Mouse (Mus musculus) forebrain, embryonic 13.5 days (tissue): ENCODE data around the gene Taf11. TPM values are rescaled to one million over a fixed set of nuclear protein-coding genes. Genes with fewer than 3 reads are reported as not detected.

Experiments
- ATAC-seq: fragments of 200-750 bp; cut with Nextera tagmentation; 2 replicates; pipeline ENCODE4 v1.8.0; 2017
- H3K27ac ChIP-seq: fragments of 300-500 bp; sonication (generic); 2 replicates; pipeline ENCODE4 v1.5.1; 2015; ENCODE audit warnings: inconsistent platforms, mild to moderate bottlenecking, moderate library complexity
- H3K27me3 ChIP-seq: fragments of 300-500 bp; sonication (generic); 2 replicates; pipeline ENCODE4 v1.6.1; 2015; ENCODE audit warnings: mild to moderate bottlenecking, inconsistent platforms
- H3K36me3 ChIP-seq: fragments of 300-500 bp; sonication (generic); 2 replicates; pipeline ENCODE4 v1.6.1; 2015; ENCODE audit warnings: mild to moderate bottlenecking, inconsistent platforms; ENCODE audit not compliant: poor library complexity, severe bottlenecking
- H3K4me1 ChIP-seq: fragments of 300-500 bp; sonication (generic); 2 replicates; pipeline ENCODE4 v1.6.1; 2015; ENCODE audit warnings: inconsistent platforms
- H3K4me2 ChIP-seq: fragments of 300-500 bp; sonication (generic); 2 replicates; pipeline ENCODE4 v1.6.1; 2015; ENCODE audit warnings: inconsistent platforms, mild to moderate bottlenecking, moderate library complexity
- H3K4me3 ChIP-seq: fragments of 300-500 bp; sonication (generic); 2 replicates; pipeline ENCODE4 v1.5.1; 2015; ENCODE audit warnings: mild to moderate bottlenecking, inconsistent platforms
- H3K9ac ChIP-seq: fragments of 300-500 bp; sonication (generic); 2 replicates; pipeline ENCODE4 v1.6.1; 2015; ENCODE audit warnings: mild to moderate bottlenecking, inconsistent platforms
- H3K9me3 ChIP-seq: fragments of 300-500 bp; sonication (generic); replicated peaks from 2 replicates; pipeline ENCODE4 v1.6.1; 2016; ENCODE audit warnings: inconsistent platforms
- WGBS: fragments of 180-500 bp; shearing (Covaris S2); methylation state at CpG from one replicate; pipeline ENCODE4 v1.1.7; 2015; 5-methylcytosine and 5-hydroxymethylcytosine counted together
- polyA plus RNA-seq: library from polyadenylated mRNA; unstranded; fragments of >200 nt; fragmentation: Nextera tagmentation; extraction: Ambion mirVana; gene quantifications from 2 replicates; pipeline ENCODE4 v1.2.1, GENCODE M21; 2015

Gene Taf11
- polyA plus RNA-seq, 1 experiment from 2014 or later, result 87.1 TPM

- no peak for ATAC-seq
- H3K9ac ChIP-seq, result no peak overlapping the region
- H3K36me3 ChIP-seq, result 0 out of 2 replicates have a peak, but pooled peaks cover 6% of the 10 kb centered on the region
- no peak overlapping the region for H3K4me3 ChIP-seq
- WGBS, result 84% methylated on average over 12 of the region's 12 CpGs
- H3K4me2 ChIP-seq, result no peak overlapping the region
- no peaks in the 10 kb centered on the region for H3K9me3 ChIP-seq
- H3K4me1 ChIP-seq, result peaks cover 22% of the 10 kb centered on the region
- no peaks in the 10 kb centered on the region for H3K27me3 ChIP-seq
- H3K27ac ChIP-seq, result no peak overlapping the region
These were observed 28.6 kb upstream of the Taf11 start for GRCm38 (mm10) chr17:27938121-27938754.

GRCm38 (mm10) chr17:27937054-27937615, 27.5 kb upstream of the Taf11 start:
- 87% methylated on average over 4 of the region's 4 CpGs for WGBS

GRCm38 (mm10) chr17:27935091-27935490, 25.4 kb upstream of the Taf11 start:
- Histone ChIP-seq H3K27me3 (no peaks in the 10 kb centered on the region), H3K9me3 (no peaks in the 10 kb centered on the region), H3K9ac (no peak overlapping the region), H3K4me2 (no peak overlapping the region), H3K4me3 (no peak overlapping the region), H3K27ac (no peak overlapping the region), H3K36me3 (0 out of 2 replicates have a peak, but pooled peaks cover 6% of the 10 kb centered on the region), H3K4me1 (peaks cover 13% of the 10 kb centered on the region)
- 92% methylated on average over 3 of the region's 3 CpGs for WGBS
- no peak for ATAC-seq

More at GRCm38 (mm10) chr17:27937054-27937615, 27.5 kb upstream of the Taf11 start:
- Histone ChIP-seq H3K4me2 (no peak overlapping the region), H3K9ac (no peak overlapping the region), H3K27me3 (no peaks in the 10 kb centered on the region), H3K27ac (0 out of 2 replicates have a peak overlapping the region, but pooled peaks have one; percentile 10), H3K9me3 (no peaks in the 10 kb centered on the region), H3K4me1 (peaks cover 22% of the 10 kb centered on the region), H3K4me3 (no peak overlapping the region), H3K36me3 (0 out of 2 replicates have a peak, but pooled peaks cover 6% of the 10 kb centered on the region)
- ATAC-seq, result no peak

GRCm38 (mm10) chr17:27934136-27934910, 24.7 kb upstream of the Taf11 start:
- Histone ChIP-seq H3K9ac (no peak overlapping the region), H3K4me1 (peaks cover 11% of the 10 kb centered on the region), H3K27me3 (no peaks in the 10 kb centered on the region), H3K36me3 (0 out of 2 replicates have a peak, but pooled peaks cover 6% of the 10 kb centered on the region), H3K9me3 (no peaks in the 10 kb centered on the region), H3K4me3 (no peak overlapping the region), H3K4me2 (no peak overlapping the region), H3K27ac (no peak overlapping the region)
- 91% methylated on average over 10 of the region's 10 CpGs for WGBS
- no peak for ATAC-seq

- Histone ChIP-seq H3K4me2 (no peak overlapping the region), H3K4me1 (peaks cover 2% of the 10 kb centered on the region; the same call in 1 of the 2 replicates), H3K4me3 (no peak overlapping the region), H3K27me3 (no peaks in the 10 kb centered on the region), H3K9ac (no peak overlapping the region), H3K36me3 (0 out of 2 replicates have a peak, but pooled peaks cover 6% of the 10 kb centered on the region), H3K27ac (no peak overlapping the region), H3K9me3 (no peaks in the 10 kb centered on the region)
- 90% methylated on average over 4 of the region's 4 CpGs for WGBS
- no peak for ATAC-seq
These were observed 22.2 kb upstream of the Taf11 start for GRCm38 (mm10) chr17:27931826-27932225.

- H3K9ac ChIP-seq, result no peak overlapping the region
- no peak overlapping the region for H3K4me3 ChIP-seq
- 90% methylated on average over 5 of the region's 5 CpGs for WGBS
- 0 out of 2 replicates have a peak, but pooled peaks cover 6% of the 10 kb centered on the region for H3K36me3 ChIP-seq
- H3K4me1 ChIP-seq, result 0 out of 2 replicates have a peak, but pooled peaks cover 5% of the 10 kb centered on the region
- no peaks in the 10 kb centered on the region for H3K27me3 ChIP-seq
- no peak overlapping the region for H3K27ac ChIP-seq
- ATAC-seq, result no peak
- H3K9me3 ChIP-seq, result no peaks in the 10 kb centered on the region
- no peak overlapping the region for H3K4me2 ChIP-seq
These were observed 20.6 kb upstream of the Taf11 start for GRCm38 (mm10) chr17:27930291-27930690.

- WGBS, result 80% methylated on average over 7 of the region's 7 CpGs
- H3K4me1 ChIP-seq, result peaks cover 16% of the 10 kb centered on the region
- H3K4me3 ChIP-seq, result no peak overlapping the region
- H3K27ac ChIP-seq, result no peak overlapping the region
- no peak for ATAC-seq
- no peak overlapping the region for H3K9ac ChIP-seq
- no peaks in the 10 kb centered on the region for H3K27me3 ChIP-seq
- H3K9me3 ChIP-seq, result no peaks in the 10 kb centered on the region
- no peak overlapping the region for H3K4me2 ChIP-seq
- no peaks in the 10 kb centered on the region for H3K36me3 ChIP-seq
These were observed 15.9 kb upstream of the Taf11 start for GRCm38 (mm10) chr17:27925504-27925903.

- no peak overlapping the region for H3K4me3 ChIP-seq
- no peak overlapping the region for H3K4me2 ChIP-seq
- H3K27ac ChIP-seq, result no peak overlapping the region
- peaks cover 16% of the 10 kb centered on the region for H3K4me1 ChIP-seq
- no peaks in the 10 kb centered on the region for H3K9me3 ChIP-seq
- H3K36me3 ChIP-seq, result no peaks in the 10 kb centered on the region
- no peak overlapping the region for H3K9ac ChIP-seq
- no peak for ATAC-seq
- no peaks in the 10 kb centered on the region for H3K27me3 ChIP-seq
- WGBS, result 89% methylated on average over 4 of the region's 4 CpGs
These were observed 15.4 kb upstream of the Taf11 start for GRCm38 (mm10) chr17:27925054-27925453.

- H3K4me3 ChIP-seq, result no peak overlapping the region
- 82% methylated on average over 11 of the region's 11 CpGs for WGBS
- ATAC-seq, result no peak
- no peaks in the 10 kb centered on the region for H3K36me3 ChIP-seq
- H3K27ac ChIP-seq, result peak overlapping the region; percentile 22; the same call in 1 of the 2 replicates
- no peaks in the 10 kb centered on the region for H3K9me3 ChIP-seq
- H3K4me1 ChIP-seq, result peaks cover 16% of the 10 kb centered on the region
- no peak overlapping the region for H3K4me2 ChIP-seq
- H3K27me3 ChIP-seq, result no peaks in the 10 kb centered on the region
- H3K9ac ChIP-seq, result no peak overlapping the region
These were observed 12.6 kb upstream of the Taf11 start for GRCm38 (mm10) chr17:27922174-27922712.

GRCm38 (mm10) chr17:27920676-27921075, 11.0 kb upstream of the Taf11 start:
- Histone ChIP-seq H3K4me2 (no peak overlapping the region), H3K27me3 (no peaks in the 10 kb centered on the region), H3K9ac (no peak overlapping the region), H3K9me3 (no peaks in the 10 kb centered on the region), H3K27ac (no peak overlapping the region), H3K36me3 (no peaks in the 10 kb centered on the region), H3K4me3 (no peak overlapping the region), H3K4me1 (peaks cover 11% of the 10 kb centered on the region)
- WGBS, result 78% methylated on average over 4 of the region's 4 CpGs
- ATAC-seq, result no peak

GRCm38 (mm10) chr17:27916366-27916765, 6.7 kb upstream of the Taf11 start:
- Histone ChIP-seq H3K4me1 (peaks cover 5% of the 10 kb centered on the region; the same call in 1 of the 2 replicates), H3K27ac (no peak overlapping the region), H3K9ac (no peak overlapping the region), H3K4me2 (no peak overlapping the region), H3K4me3 (no peak overlapping the region), H3K27me3 (no peaks in the 10 kb centered on the region), H3K36me3 (peaks cover 5% of the 10 kb centered on the region; the same call in 1 of the 2 replicates), H3K9me3 (no peaks in the 10 kb centered on the region)
- 92% methylated on average over 4 of the region's 4 CpGs for WGBS
- no peak for ATAC-seq

GRCm38 (mm10) chr17:27914742-27915141, 5.1 kb upstream of the Taf11 start:
- Histone ChIP-seq H3K4me2 (no peak overlapping the region), H3K4me3 (no peak overlapping the region), H3K9ac (no peak overlapping the region), H3K4me1 (peaks cover 21% of the 10 kb centered on the region), H3K36me3 (peaks cover 5% of the 10 kb centered on the region; the same call in 1 of the 2 replicates), H3K27me3 (no peaks in the 10 kb centered on the region), H3K9me3 (no peaks in the 10 kb centered on the region), H3K27ac (no peak overlapping the region)
- 87% methylated on average over 4 of the region's 4 CpGs for WGBS
- no peak for ATAC-seq
